Mouse (Mus musculus) spleen, postnatal 4 days (tissue): ENCODE data around the gene 1300017J02Rik.

Source experiments
- DNase-seq, 2 experiments: peaks; one replicate each; pipeline ENCODE4 v3.0.0; 2022; ENCODE audit warnings: low spot score in 2 of 2

1300017J02Rik gene

DNA sequence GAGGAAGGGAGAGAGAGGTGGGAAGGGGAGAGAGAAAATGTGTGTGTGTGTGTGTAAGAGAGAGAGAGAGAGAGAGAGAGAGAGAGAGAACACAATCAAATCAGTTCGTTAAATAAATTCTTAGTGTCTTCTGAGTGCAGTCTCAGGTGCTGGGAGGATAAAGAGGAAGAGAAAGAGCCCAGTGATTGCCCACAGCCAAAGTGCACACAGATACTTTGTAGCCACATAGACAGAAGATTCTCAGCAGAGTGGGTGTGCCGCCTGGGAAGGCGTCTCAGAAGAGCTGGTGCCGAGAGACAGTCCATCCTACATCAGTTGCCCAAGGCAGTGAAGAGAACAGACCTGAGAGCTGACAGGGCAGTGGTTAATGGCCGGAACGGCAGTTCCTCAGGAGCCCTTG lies 90.6 kb downstream of the 1300017J02Rik start:
- no peak for DNase-seq

DNA sequence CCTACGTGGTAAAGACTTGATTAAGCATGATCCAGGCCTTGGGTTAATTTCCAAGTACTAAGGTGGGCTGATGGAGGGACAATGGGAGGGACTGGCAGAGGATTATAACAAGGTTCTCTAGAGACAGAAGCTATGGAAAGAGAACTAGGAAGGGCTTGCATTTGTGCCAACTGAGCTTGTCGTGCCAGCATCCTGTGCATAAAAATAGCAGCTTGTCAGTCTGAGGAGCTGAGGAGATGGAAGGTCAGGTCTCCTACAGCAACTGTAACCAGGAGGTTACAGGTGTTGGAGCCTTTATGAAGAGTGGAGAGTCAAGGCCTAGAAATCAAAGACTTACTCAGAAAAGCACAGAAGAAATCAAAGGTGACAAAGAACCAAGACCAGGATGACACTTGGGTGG lies 91.3 kb downstream of the 1300017J02Rik start:
- DNase-seq = no peak

DNA sequence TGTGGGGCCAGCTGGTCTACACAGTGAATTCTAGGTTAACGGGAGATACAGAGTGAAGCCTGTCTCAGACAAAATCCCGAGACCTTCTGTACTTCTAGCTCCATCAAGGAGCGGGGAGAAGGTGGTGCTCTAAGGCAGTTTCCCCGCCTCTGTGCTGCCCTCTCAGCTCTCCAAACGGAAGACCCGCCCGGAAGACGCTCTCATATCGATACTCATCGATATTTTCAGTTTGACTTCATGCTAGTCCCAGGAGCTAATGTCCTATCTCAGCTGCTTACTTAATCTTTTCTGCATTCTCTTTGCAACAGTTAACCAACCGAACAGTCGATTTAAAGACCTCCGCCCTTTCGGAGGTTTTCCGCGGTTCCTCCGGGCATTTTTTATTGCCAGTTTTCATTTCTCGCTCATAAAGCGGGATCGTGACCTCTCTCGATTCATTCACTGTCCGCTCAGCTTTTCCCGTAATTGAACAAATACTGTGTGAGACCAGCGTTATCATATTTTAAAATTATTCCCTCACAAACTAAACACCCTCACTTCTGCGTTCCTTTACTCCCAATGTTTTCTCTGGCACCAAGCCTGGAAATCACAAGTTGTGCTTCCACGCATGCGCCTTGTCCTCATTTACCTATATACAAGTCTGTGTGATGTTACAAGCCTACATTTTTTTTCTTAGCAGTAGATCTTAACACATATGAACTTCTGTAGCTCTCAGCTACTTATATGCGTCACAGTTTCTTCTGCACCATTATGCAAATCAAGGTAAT lies 92.0 kb downstream of the 1300017J02Rik start:
- DNase-seq = no peak

DNA sequence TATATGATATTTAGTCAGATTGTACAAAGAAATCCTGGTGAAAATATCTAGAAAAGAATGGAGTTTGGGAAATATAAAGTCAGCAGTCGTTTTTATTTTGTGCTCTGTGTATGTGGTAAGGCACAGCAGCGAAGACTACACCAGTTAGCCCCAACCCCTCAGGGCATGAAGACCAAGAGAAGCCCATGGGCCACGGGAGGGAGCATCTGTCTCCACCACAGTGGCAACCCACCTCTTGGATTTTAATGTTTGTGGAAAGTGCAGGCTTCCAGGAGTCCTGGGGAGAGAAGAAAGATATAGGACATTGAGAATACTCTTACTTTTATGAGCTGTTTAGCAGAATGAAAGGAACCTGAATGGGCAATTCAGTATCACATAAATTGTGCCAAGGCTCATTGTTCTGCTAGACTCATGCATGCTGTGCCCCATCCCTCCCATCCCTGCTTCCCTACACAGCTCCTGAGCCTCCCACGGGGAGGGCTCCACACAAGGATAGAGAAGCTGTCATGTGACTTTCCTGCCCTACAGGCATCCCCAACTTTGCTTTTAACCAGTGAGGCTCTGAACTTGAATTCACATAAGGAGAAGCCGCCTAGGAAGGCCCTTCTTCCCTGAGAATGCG lies 96.0 kb downstream of the 1300017J02Rik start:
- DNase-seq = no peak

DNA sequence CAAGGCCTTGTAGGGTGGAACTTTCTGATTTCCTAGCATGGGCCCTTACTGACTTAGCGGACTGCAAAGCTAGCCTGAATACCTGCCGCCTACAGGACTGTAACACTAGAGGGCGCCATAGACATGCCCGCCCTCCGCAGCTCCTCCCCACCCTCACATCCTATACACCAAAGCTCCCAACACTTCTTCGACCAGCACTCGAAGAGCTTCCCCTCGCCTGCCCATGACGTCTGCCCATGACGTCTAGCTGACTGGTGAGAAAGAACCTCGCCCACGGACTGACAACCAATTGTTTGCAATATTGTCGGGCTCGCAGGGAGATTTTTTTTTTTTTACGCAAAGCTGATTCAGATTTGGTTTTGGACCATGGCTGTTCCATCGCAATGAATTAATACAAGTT lies 97.0 kb downstream of the 1300017J02Rik start:
- DNase-seq = peak; percentile 67 to 82

DNA sequence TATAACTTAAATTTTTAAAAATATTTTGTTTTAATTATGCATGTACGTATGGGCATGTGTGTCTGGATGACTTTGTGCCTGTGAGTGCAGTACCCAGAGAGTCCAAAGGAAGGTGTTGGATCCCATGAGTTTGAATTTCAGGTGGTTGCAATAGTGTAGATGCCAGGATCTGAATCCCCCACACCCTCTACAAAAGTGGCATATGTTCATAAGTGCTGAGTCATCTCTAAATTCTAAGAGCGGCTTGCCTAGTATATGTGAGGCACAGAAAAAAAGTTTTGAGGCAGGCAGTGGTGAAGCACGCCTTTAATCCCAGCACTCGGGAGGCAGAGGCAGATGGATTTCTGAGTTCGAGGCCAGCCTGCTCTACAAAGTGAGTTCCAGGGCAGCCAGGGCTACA lies 99.1 kb downstream of the 1300017J02Rik start:
- no peak for DNase-seq

DNA sequence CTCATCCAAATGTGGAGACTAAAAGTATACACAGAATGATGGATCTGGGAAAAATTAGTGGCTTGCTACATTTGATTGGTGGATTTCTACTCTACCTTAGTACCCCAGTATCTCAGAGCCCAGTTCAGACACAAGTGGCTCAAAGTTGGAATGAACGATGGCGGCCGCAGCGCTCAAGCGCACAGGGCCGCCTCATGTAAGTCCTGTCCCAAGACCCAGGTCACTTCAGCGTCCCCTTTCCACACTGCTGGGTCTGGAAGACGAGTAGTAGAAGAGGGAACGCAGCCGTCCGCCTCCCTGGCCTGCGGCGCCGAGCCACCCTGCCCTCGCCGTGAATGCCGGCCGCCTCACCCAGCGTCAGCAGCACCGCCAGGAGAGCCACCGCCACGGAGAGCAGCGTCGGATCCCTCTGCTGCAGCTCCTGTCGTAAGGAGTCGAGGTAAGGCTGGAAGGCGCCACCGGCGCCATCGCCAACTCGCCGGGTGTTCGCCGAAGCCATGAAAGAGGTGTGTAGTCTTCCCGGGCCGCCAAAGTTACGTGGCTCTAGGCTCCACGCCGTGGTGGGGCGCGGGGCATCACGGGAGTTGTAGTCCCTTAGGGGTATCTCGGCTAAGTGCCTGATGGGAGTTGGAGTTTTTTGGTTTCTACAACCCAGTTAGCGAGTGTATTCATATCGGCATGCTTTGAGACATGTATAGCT lies 103.2 kb downstream of the 1300017J02Rik start, which contains the start of gene Srprb:
TSS of gene Srprb (minus strand) at position 577 of the 700 bp plus-strand sequence.
- peak; percentile 92 to 96 for DNase-seq
